Mouse (Mus musculus) limb, embryonic 10.5 days (tissue): Measurements from ENCODE around the gene Knl1. TPM values are rescaled to one million over a fixed set of nuclear protein-coding genes. Genes with fewer than 3 reads are reported as not detected.

Experiments
- DNase-seq: peaks from one replicate; pipeline ENCODE4 v3.0.0-alpha.2; 2017; ENCODE audit warnings: low spot score
- H3K27ac ChIP-seq: fragments of 300-500 bp; sonication (generic); 2 replicates; pipeline ENCODE4 v1.5.1; 2016; ENCODE audit warnings: mild to moderate bottlenecking
- H3K27me3 ChIP-seq: fragments of 300-500 bp; sonication (generic); 2 replicates; pipeline ENCODE4 v1.6.1; 2016; ENCODE audit warnings: low read depth, mild to moderate bottlenecking; ENCODE audit not compliant: poor library complexity, severe bottlenecking
- H3K36me3 ChIP-seq: fragments of 300-500 bp; sonication (generic); 2 replicates; pipeline ENCODE4 v1.6.1; 2016; ENCODE audit warnings: mild to moderate bottlenecking, moderate library complexity
- H3K4me1 ChIP-seq: fragments of 300-500 bp; sonication (generic); 2 replicates; pipeline ENCODE4 v1.6.1; 2016
- H3K4me3 ChIP-seq: fragments of 300-500 bp; sonication (generic); 2 replicates; pipeline ENCODE4 v1.5.1; 2016; ENCODE audit warnings: mild to moderate bottlenecking, moderate library complexity
- H3K9me3 ChIP-seq: fragments of 300-500 bp; sonication (generic); replicated peaks from 2 replicates; pipeline ENCODE4 v1.6.1; 2016; ENCODE audit warnings: mild to moderate bottlenecking
- WGBS: fragments of 180-500 bp; shearing (Covaris S2); methylation state at CpG from one replicate; pipeline ENCODE4 v1.1.7; 2016; 5-methylcytosine and 5-hydroxymethylcytosine counted together
- polyA plus RNA-seq: library from polyadenylated mRNA; unstranded; fragments of >200 nt; fragmentation: Nextera tagmentation; extraction: Ambion mirVana; gene quantifications from 2 replicates; pipeline ENCODE4 v1.2.1, GENCODE M21; 2016

The Knl1 gene
- polyA plus RNA-seq, 1 experiment from 2014 or later, result 58.0 TPM

DNA sequence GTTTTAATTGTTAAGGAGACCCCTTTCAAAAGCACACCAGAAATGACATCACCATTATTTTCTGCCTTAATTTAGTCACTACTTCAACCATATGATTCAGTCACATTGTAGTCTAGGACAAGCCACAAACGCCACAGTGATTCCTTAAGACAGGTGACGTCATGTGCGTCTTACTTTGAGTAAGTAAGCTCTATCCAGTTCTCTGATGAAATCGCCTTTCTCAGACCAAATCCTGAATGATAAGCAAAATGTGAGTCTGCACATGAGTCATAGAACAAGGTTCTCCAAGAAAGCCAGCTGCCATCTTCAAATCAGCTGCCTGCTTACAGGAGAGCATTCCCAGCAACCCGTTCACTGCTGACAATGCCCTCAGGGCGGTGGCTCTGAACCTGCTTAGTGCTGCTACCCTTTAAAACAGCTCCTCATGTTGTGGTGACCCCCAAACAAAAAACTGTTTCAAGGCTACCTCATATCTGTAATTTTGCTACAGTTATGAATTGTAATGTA is 23.7 kb upstream of the Knl1 start:
- Histone ChIP-seq H3K36me3 (peaks cover 38% of the 10 kb centered on the region), H3K27ac (no peak overlapping the region), H3K27me3 (no peaks in the 10 kb centered on the region), H3K4me1 (peaks cover 15% of the 10 kb centered on the region), H3K9me3 (no peaks in the 10 kb centered on the region), H3K4me3 (no peak overlapping the region)
- DNase-seq, result no peak
- 94% methylated on average over 6 of the region's 6 CpGs for WGBS

DNA sequence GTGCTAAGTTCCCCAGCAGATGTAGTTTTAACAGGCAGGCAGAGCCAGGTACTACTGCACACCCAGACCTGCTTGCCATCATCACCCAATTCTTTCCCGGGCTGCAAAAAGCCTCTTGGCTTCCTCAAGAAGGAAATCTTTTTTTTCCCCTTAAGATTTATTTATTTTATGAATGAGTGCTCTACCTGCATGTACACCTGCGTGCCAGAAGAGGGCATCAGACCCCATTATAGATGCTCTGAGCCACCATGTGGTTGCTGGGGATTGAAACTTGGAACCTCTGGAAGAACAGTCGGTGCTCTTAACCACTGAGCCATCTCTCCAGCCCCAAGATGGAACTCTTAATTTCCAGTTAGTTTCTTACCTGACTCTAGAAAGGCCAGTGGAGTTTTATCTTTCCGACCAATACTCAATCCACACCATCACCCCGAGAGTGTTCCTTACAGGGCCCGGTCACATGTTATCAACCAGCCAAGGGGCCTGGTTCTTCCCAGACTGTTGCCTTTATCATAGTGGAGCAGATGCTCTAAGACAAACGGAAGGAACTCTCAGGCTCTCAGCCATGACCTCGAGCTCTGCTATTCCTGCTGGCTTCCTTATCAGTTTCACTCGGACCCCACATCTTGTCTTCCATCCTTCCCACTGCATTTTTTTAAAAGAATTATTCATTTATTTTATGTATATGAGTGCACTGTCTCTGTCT is 22.2 kb upstream of the Knl1 start:
- peaks cover 32% of the 10 kb centered on the region for H3K36me3 ChIP-seq
- 76% methylated on average over 9 of the region's 9 CpGs for WGBS
- no peaks in the 10 kb centered on the region for H3K9me3 ChIP-seq
- no peaks in the 10 kb centered on the region for H3K27me3 ChIP-seq
- H3K4me1 ChIP-seq, result peaks cover 14% of the 10 kb centered on the region
- no peak for DNase-seq
- no peak overlapping the region for H3K4me3 ChIP-seq
- H3K27ac ChIP-seq, result no peak overlapping the region

DNA sequence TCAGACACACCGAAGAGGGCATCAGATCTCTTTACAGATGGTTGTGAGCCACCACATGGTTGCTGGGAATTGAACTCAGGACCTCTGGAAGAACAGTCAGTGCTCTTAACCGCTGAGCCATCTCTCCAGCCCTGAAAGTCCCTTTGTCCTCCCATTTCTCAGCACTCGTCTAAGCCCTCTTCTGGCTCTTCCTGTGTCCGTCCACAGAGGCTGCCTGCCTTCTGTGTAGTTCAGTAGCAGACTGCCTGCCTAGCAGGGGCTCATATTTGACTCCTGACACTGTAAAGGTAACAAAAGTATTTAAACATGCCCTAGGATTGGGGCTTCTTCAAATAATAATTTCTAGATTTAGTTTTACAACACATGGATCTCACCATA is 21.7 kb upstream of the Knl1 start:
- H3K27me3 ChIP-seq, result no peaks in the 10 kb centered on the region
- H3K27ac ChIP-seq, result no peak overlapping the region
- 86% methylated on average over 4 of the region's 4 CpGs for WGBS

DNA sequence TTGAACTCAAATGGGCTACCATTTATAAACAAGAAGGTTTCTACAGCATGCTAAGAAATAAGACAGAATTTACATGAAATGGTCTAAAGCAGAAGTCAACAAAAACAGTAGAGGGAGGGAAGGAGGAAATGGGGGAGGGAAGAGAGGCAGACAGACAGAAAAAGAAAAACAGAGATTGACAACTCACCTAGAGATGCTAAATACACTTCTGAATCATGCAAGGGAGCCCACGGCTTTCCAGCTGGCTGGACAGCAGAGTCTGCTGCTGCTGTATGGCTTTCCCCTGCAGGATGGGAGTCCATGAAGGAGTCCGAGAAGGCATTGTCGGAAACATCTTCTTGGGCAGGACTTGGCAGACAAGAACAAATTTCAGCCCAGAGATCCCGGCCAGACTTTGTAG is 20.0 kb upstream of the Knl1 start:
- H3K4me3 ChIP-seq, result no peak overlapping the region
- peaks cover 19% of the 10 kb centered on the region for H3K36me3 ChIP-seq
- H3K27me3 ChIP-seq, result no peaks in the 10 kb centered on the region
- no peak overlapping the region for H3K27ac ChIP-seq
- DNase-seq, result no peak
- H3K4me1 ChIP-seq, result peaks cover 14% of the 10 kb centered on the region
- H3K9me3 ChIP-seq, result no peaks in the 10 kb centered on the region
- 92% methylated on average over 4 of the region's 4 CpGs for WGBS

More for the DNA sequence above, 21.7 kb upstream of the Knl1 start:
- no peak overlapping the region for H3K4me3 ChIP-seq
- peaks cover 32% of the 10 kb centered on the region for H3K36me3 ChIP-seq
- no peaks in the 10 kb centered on the region for H3K9me3 ChIP-seq
- no peak for DNase-seq
- peaks cover 14% of the 10 kb centered on the region for H3K4me1 ChIP-seq

DNA sequence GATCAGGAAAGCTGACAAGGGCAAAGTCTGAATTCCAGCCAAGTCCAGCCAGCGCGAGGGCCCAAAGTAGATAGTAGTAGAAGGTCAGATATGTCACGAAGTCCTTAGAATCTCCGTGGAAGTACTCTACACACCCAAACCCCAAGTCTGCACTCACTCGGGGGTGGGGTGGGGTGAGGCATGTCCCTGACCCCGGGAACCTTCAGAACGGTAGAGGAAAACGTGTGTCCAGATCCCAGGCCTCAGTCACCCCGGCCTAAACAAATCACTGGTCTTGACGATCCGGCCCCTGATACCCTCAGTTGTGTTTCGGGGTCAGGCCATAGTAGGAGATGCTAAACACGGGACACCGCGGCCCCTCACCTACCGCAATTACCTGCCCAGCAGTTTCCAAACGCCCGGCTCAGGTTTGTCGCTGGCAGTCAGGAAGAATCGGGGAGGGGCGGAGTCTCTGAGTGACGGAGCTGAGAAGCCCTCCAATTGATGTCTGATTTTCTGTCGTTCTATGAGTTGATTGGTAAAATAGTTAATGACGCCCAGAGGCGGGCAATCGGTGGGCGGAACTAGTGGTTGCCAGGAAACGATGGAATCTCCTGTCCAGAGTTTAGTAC is 17.9 kb upstream of the Knl1 start, which contains the start of gene Ccdc32:
TSS of gene Ccdc32 (minus strand) at position 453 of the 611 bp plus-strand sequence.
- Histone ChIP-seq H3K36me3 (peaks cover 7% of the 10 kb centered on the region; the same call in 1 of the 2 replicates), H3K27me3 (no peaks in the 10 kb centered on the region), H3K27ac (peak within 1 kb of the TSS; percentile 57), H3K9me3 (no peaks in the 10 kb centered on the region), H3K4me1 (peaks cover 14% of the 10 kb centered on the region), H3K4me3 (peak within 1 kb of the TSS; percentile 73)
- peak; percentile 91 for DNase-seq
- WGBS, result under 1% methylated on average over 28 of the region's 28 CpGs

DNA sequence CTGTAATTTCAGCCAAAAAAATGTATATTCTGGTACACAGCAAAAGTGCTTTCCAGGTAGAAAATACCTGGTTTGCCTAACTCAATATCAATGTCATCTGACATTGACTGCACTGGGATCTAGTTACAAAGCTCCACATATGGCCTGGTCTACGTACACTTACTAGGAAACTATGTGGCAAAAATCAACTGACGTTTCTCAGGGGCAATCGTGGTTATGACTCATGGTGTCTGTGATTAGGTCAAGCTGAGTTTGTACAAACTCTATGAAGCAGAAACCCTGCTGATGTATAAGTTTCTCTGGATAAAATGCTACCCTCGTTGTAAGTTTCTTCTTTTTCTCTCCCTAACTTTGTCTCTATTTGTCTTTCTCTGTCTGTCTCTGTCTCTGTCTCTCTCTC is 14.7 kb upstream of the Knl1 start:
- Histone ChIP-seq H3K27me3 (no peaks in the 10 kb centered on the region), H3K4me3 (no peak overlapping the region), H3K9me3 (no peaks in the 10 kb centered on the region), H3K4me1 (peaks cover 23% of the 10 kb centered on the region), H3K36me3 (peaks cover 6% of the 10 kb centered on the region), H3K27ac (no peak overlapping the region)
- 74% methylated on average over 4 of the region's 4 CpGs for WGBS
- DNase-seq, result no peak

DNA sequence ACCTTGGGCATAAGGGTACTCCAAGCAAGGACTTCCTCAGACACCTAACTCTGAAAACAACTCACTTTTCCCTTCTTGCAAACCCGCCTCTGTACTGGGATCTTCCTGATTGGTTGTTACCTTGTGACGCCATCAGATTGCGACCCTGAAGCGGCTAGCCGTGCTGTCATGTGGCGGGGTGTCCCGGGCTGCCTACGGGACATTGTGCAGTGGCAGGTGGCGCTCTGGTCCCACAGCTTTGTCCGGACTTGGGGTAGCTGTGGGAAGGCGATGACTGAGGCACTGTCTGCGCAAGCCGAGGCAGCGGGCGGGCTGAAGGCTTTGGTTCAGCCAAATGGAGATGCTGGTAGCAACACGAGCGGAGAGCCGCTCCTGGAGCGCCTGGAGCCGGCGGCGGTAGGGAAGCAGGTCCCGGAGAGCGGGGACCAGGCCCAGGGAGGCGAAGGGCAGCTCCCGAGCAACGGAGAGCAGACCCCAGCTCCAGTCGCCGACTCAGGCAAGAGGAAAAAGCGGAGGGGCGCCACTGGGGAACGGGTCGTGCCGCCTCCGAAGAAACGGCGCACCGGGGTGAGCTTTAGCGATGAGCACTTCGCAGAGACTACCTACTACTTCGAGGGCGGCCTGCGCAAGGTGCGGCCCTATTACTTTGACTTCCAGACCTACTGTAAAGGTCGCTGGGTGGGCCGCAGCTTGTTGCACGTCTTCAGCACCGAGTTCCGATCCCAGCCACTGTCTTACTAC is 12.1 kb upstream of the Knl1 start, which contains the start of gene Rpusd2:
TSS of gene Rpusd2 (plus strand) at position 135 of the 741 bp plus-strand sequence.
- Histone ChIP-seq H3K27ac (peak within 1 kb of the TSS; percentile 91), H3K4me3 (peak within 1 kb of the TSS; percentile 83), H3K9me3 (no peaks in the 10 kb centered on the region), H3K36me3 (peaks cover 32% of the 10 kb centered on the region), H3K27me3 (no peaks in the 10 kb centered on the region), H3K4me1 (peaks cover 9% of the 10 kb centered on the region)
- peak; percentile 97 for DNase-seq
- under 1% methylated on average over 49 of the region's 49 CpGs for WGBS

DNA sequence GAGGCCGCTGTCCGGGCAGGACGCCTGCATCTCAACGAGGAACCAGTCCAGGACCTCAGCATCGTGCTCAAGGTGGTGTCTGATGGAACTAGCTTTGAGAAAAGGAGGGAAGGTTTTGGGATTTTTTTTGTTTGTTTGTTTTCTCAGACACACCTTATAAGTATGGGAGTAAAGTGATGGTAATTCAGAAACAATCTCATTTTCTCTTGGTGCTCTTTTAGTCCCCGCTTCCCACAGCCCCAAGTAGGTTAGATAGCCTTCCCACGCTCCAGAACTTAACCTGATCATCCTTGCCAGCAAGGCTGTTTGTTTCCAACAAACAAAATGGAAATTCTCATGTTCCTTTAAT is 11.5 kb upstream of the Knl1 start:
- Histone ChIP-seq H3K4me1 (peaks cover 9% of the 10 kb centered on the region), H3K27me3 (no peaks in the 10 kb centered on the region), H3K36me3 (peaks cover 37% of the 10 kb centered on the region), H3K27ac (peak overlapping the region; percentile 91), H3K9me3 (no peaks in the 10 kb centered on the region), H3K4me3 (peak overlapping the region; percentile 83)
- WGBS, result 10% methylated on average over 7 of the region's 7 CpGs
- DNase-seq, result no peak

DNA sequence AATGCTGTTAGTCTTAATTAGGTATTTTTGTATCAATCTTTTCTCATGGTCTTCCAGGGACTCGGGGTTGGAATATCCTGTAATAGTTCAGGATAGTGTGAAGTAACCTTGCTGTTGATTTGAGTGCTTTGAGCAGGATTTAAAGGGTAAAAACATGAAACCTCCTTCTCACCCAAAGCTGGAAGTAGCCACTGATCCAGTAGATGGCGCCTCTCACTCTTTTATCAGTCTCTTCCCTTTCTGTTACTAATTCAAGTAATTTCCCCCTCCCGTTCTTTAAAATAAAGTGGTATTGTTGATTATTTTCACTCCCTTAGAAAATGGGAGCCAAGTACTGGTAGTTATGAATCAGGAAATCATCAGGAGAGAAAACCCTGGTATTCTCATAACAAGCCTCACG is 6.0 kb upstream of the Knl1 start:
- Histone ChIP-seq H3K27ac (no peak overlapping the region), H3K9me3 (no peaks in the 10 kb centered on the region), H3K4me3 (no peak overlapping the region), H3K4me1 (0 out of 2 replicates have a peak, but pooled peaks cover 3% of the 10 kb centered on the region), H3K27me3 (no peaks in the 10 kb centered on the region), H3K36me3 (peaks cover 59% of the 10 kb centered on the region)
- DNase-seq, result no peak
- 56% methylated on average over 4 of the region's 4 CpGs for WGBS

DNA sequence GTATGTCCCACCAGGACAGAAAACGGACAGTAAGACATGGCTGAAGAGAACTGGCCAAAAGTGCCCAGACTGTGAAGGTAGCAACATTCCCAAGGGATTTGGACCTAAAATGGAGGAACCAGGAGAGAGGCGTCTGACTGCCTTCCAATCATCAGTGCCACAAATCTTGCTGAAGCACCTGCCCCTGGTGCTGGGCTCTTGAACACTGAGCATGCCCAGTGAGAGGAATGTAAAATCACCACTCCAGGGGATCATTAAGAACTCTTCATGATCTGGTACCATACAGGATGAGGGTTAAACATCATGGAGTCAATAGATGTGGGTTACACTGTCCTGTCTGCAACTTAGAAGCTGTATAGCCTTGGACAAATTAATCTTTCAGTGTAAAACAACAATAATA is 1.8 kb upstream of the Knl1 start:
- Histone ChIP-seq H3K4me1 (peaks cover 14% of the 10 kb centered on the region), H3K9me3 (no peaks in the 10 kb centered on the region), H3K27ac (no peak overlapping the region), H3K27me3 (no peaks in the 10 kb centered on the region), H3K4me3 (no peak overlapping the region), H3K36me3 (peaks cover 24% of the 10 kb centered on the region)
- 68% methylated on average over 2 of the region's 2 CpGs for WGBS
- DNase-seq, result no peak

DNA sequence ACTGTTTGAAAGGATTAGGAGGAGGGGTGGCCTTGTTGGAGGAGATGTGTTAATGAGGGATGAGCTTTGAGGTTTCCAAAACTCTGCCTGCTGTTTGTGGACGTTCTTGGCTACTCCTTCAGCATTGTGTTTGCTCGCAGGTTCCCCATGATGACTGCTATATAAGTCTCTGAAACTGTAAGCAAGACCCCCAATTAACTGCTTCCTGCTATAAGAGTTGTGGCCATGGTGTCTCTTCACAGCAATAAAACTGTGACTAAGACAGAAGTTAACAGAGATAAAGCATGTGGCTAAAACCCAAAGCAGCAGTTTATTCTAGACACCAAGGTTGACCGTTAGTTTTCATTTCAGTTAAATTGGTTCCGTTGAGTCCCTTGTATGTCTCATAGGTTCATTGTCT is 930 bp downstream of the Knl1 start:
- H3K27ac ChIP-seq, result peak overlapping the region; percentile 96
- 26% methylated on average over 4 of the region's 4 CpGs for WGBS
- H3K4me3 ChIP-seq, result peak overlapping the region; percentile 84
- no peaks in the 10 kb centered on the region for H3K27me3 ChIP-seq
- DNase-seq, result no peak
- no peaks in the 10 kb centered on the region for H3K9me3 ChIP-seq
- H3K36me3 ChIP-seq, result peaks cover 7% of the 10 kb centered on the region; the same call in 1 of the 2 replicates
- H3K4me1 ChIP-seq, result peaks cover 28% of the 10 kb centered on the region

DNA sequence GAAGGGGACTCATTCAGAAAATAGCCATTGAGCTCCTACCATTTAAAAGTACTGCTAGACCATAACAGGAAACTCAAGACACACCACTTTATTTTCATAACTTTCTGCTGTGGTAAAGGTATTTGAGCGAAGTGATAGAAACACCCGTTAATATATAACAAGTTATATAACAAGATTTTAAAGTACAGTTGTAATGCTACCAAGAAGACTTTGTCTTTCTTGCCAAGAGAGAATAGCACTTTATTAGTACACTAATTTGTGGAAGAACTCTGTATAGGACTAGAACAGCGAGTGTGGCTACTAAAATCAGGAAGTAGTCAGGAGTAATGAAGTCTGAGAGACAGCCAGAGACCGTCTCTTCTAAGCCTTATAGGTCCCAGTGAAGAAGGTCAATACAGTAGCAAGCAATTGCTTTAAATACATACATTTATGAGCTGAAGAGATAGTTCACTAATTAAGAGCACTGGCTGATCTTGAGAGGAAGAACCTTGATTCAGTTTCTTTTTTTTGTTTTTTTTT is 3.3 kb downstream of the Knl1 start:
- H3K4me1 ChIP-seq, result peaks cover 26% of the 10 kb centered on the region
- no peak for DNase-seq
- no peak overlapping the region for H3K27ac ChIP-seq
- peaks cover 7% of the 10 kb centered on the region; the same call in 1 of the 2 replicates for H3K36me3 ChIP-seq
- H3K9me3 ChIP-seq, result no peaks in the 10 kb centered on the region
- WGBS, result 95% methylated on average over 4 of the region's 4 CpGs
- H3K27me3 ChIP-seq, result no peaks in the 10 kb centered on the region
- H3K4me3 ChIP-seq, result no peak overlapping the region

DNA sequence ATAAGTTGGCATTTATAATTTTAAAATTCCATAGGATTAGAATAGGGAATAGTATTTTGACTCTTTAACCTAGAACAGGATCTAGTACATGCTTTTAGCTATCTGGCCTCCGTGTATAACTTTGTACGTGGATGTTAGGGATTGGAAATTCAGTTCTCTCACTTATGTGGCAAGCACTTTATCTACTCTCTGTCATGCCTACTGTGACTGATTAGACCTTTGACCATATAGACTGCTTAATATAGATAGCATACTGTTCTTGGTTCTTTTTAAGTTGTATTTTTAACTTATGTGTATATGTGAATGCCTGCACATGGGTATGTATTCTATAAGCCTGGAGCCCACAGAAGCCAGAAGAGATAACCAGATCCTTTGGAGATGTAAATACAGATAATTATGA is 13.2 kb downstream of the Knl1 start:
- Histone ChIP-seq H3K27ac (no peak overlapping the region), H3K27me3 (no peaks in the 10 kb centered on the region), H3K9me3 (no peaks in the 10 kb centered on the region), H3K36me3 (peaks cover 51% of the 10 kb centered on the region), H3K4me1 (no peaks in the 10 kb centered on the region), H3K4me3 (no peak overlapping the region)
- WGBS, result 95% methylated on average over 2 of the region's 2 CpGs
- DNase-seq, result no peak
